Mouse (Mus musculus) hindbrain, embryonic 14.5 days (tissue): ENCODE measurements at regions not wholly inside any gene's neighbourhood (a gene's known extent, or its start where the extent isn't known, plus 50 kb on each side); places are given as distances from the start of the nearest gene placed in this dataset.

Source experiments
- ATAC-seq: fragments of 200-750 bp; cut with Nextera tagmentation; 2 replicates; pipeline ENCODE4 v1.8.0; 2017; ENCODE audit warnings: moderate number of reproducible peaks, mild to moderate bottlenecking, moderate TSS enrichment, moderate library complexity; ENCODE audit not compliant: low FRiP score
- DNase-seq: peaks from one replicate; pipeline ENCODE4 v3.0.0-alpha.2; 2015; ENCODE audit warnings: low spot score
- H3K27ac ChIP-seq: fragments of 300-500 bp; sonication (generic); 2 replicates; pipeline ENCODE4 v1.5.1; 2014; ENCODE audit warnings: mild to moderate bottlenecking, moderate library complexity
- H3K27me3 ChIP-seq: fragments of 300-500 bp; sonication (generic); 2 replicates; pipeline ENCODE4 v1.6.1; 2014; ENCODE audit warnings: mild to moderate bottlenecking, low read length, mixed read lengths; ENCODE audit not compliant: control insufficient read depth, insufficient read depth
- H3K36me3 ChIP-seq: fragments of 300-500 bp; sonication (generic); replicated peaks from 2 replicates; pipeline ENCODE4 v1.6.1; 2014; ENCODE audit not compliant: control insufficient read depth, insufficient read depth
- H3K4me1 ChIP-seq: fragments of 300-500 bp; sonication (generic); replicated peaks from 2 replicates; pipeline ENCODE4 v1.6.1; 2014; ENCODE audit warnings: antibody characterized with exemption, low read length, mixed read lengths; ENCODE audit not compliant: control insufficient read depth, insufficient read depth
- H3K4me2 ChIP-seq: fragments of 300-500 bp; sonication (generic); replicated peaks from 2 replicates; pipeline ENCODE4 v1.6.1; 2014; ENCODE audit warnings: mild to moderate bottlenecking, moderate library complexity
- H3K4me3 ChIP-seq: fragments of 300-500 bp; sonication (generic); replicated peaks from 2 replicates; pipeline ENCODE4 v1.5.1; 2014; ENCODE audit warnings: mild to moderate bottlenecking, low read length
- H3K9ac ChIP-seq: fragments of 300-500 bp; sonication (generic); 2 replicates; pipeline ENCODE4 v1.6.1; 2014
- H3K9me3 ChIP-seq: fragments of 300-500 bp; sonication (generic); 2 replicates; pipeline ENCODE4 v1.6.1; 2016; ENCODE audit warnings: low read length; ENCODE audit not compliant: control insufficient read depth
- WGBS: fragments of 180-500 bp; shearing (Covaris S2); extraction: QIAGEN DNeasy Blood & Tissue Kit; methylation state at CpG from one replicate; pipeline ENCODE4 v1.1.7; 2014; 5-methylcytosine and 5-hydroxymethylcytosine counted together

- Histone ChIP-seq H3K4me3 (no peak overlapping the region), H3K27ac (0 out of 2 replicates have a peak overlapping the region, but pooled peaks have one; percentile 18), H3K4me1 (peaks cover 24% of the 10 kb centered on the region; the same call in 1 of the 2 replicates), H3K4me2 (no peak overlapping the region), H3K9ac (no peak overlapping the region), H3K27me3 (no peaks in the 10 kb centered on the region), H3K36me3 (no peaks in the 10 kb centered on the region), H3K9me3 (no peaks in the 10 kb centered on the region)
- WGBS, result 27% methylated on average over 5 of the region's 5 CpGs
- DNase-seq, result no peak
- ATAC-seq, result peak; percentile 43; the same call in 1 of the 2 replicates
These were observed 333.8 kb upstream of the Zfp507 start for GRCm38 (mm10) chr7:36136571-36136970.

- ATAC-seq (no peak), DNase-seq (no peak)
- WGBS, result 58% methylated on average over 4 of the region's 4 CpGs
- Histone ChIP-seq H3K27ac (no peak overlapping the region), H3K9ac (no peak overlapping the region), H3K4me2 (no peak overlapping the region), H3K4me3 (no peak overlapping the region), H3K27me3 (no peaks in the 10 kb centered on the region), H3K9me3 (no peaks in the 10 kb centered on the region), H3K4me1 (peaks cover 24% of the 10 kb centered on the region; the same call in 1 of the 2 replicates), H3K36me3 (no peaks in the 10 kb centered on the region)
These were observed 331.8 kb upstream of the Zfp507 start for GRCm38 (mm10) chr7:36134557-36134956.

DNA sequence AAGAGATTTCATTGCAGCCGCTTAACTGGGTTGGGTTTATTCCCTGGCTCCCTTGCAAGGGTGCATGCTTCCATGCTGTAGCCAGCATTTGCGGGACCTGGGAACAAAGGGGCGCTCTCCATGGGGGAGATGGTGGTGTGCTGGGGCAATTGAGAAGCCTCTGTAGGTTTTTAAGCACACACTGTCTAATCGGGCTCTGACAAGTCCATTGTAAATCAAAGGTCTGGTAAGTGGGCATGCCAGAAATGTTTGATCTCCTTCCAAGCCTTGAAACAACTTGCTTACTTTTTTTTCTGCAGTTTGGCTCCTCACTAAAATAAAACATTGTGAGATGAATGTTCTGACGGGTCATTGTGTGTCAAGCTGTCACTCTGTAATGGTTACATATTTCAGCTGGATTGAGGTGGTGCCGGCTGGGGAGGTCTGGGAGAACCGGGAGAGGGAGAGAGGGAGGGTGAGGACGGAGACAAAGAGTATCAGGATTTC lies 330.9 kb upstream of the Zfp507 start:
- H3K9me3 ChIP-seq, result no peaks in the 10 kb centered on the region
- no peak overlapping the region for H3K9ac ChIP-seq
- H3K36me3 ChIP-seq, result no peaks in the 10 kb centered on the region
- peak overlapping the region; percentile 43 for H3K27ac ChIP-seq
- H3K4me2 ChIP-seq, result no peak overlapping the region; the same call in 1 of the 2 replicates
- H3K4me3 ChIP-seq, result no peak overlapping the region
- DNase-seq, result peak; percentile 35
- peak; percentile 56; the same call in 1 of the 2 replicates for ATAC-seq
- H3K4me1 ChIP-seq, result peaks cover 24% of the 10 kb centered on the region; the same call in 1 of the 2 replicates
- WGBS, result 6% methylated on average over 8 of the region's 8 CpGs
- H3K27me3 ChIP-seq, result no peaks in the 10 kb centered on the region

DNA sequence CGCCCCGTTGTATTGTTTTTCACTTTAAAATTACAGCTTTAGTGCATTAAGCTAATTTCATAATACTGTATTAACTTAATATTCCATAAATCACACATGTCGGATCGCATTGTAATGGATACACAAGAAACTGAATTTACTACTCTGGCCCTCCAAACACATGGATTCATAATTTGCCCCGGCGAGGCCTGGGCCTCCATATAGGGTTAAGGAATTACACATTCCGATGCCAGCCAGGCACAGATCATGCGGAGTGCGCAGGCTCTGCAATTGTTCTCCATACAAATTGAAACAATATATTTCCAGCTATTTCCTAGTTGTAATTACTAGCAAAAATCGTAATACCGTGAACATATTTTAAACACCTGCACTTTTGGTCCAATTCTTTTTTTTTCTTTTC lies 330.2 kb upstream of the Zfp507 start:
- peaks cover 24% of the 10 kb centered on the region; the same call in 1 of the 2 replicates for H3K4me1 ChIP-seq
- WGBS, result 63% methylated on average over 11 of the region's 11 CpGs
- H3K27ac ChIP-seq, result no peak overlapping the region
- no peaks in the 10 kb centered on the region for H3K27me3 ChIP-seq
- no peak for ATAC-seq
- no peak overlapping the region for H3K4me3 ChIP-seq
- H3K9me3 ChIP-seq, result no peaks in the 10 kb centered on the region
- DNase-seq, result no peak
- no peak overlapping the region for H3K9ac ChIP-seq
- no peak overlapping the region for H3K4me2 ChIP-seq
- no peaks in the 10 kb centered on the region for H3K36me3 ChIP-seq

- Histone ChIP-seq H3K4me2 (no peak overlapping the region), H3K36me3 (no peaks in the 10 kb centered on the region), H3K4me3 (no peak overlapping the region), H3K27ac (no peak overlapping the region), H3K27me3 (no peaks in the 10 kb centered on the region), H3K9ac (no peak overlapping the region), H3K4me1 (peaks cover 24% of the 10 kb centered on the region; the same call in 1 of the 2 replicates), H3K9me3 (no peaks in the 10 kb centered on the region)
- DNase-seq (no peak), ATAC-seq (no peak)
- 39% methylated on average over 1 of the region's 1 CpGs for WGBS
These were observed 329.8 kb upstream of the Zfp507 start for GRCm38 (mm10) chr7:36132569-36132968.

DNA sequence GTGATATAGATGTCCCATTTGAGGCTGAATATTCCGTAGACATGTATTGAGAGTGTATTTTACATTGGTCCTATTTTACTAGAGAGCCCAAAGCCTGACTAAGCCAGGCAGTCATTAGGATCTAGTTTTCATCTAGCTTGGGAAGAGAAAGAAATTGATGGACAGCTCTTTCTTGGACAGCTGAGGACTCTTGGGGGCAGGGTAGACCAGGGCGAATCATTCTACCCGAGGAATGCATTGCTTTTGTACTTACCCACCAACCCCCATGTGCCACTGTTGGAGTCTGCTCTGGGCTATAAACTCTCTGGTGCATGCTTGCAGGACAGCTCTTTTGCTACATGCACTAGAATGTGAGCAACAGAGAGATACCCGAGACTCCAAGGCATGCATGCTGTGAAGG lies 294.3 kb upstream of the Zfp507 start:
- Histone ChIP-seq H3K27ac (no peak overlapping the region), H3K4me2 (no peak overlapping the region), H3K36me3 (no peaks in the 10 kb centered on the region), H3K27me3 (no peaks in the 10 kb centered on the region), H3K9ac (no peak overlapping the region), H3K4me1 (no peaks in the 10 kb centered on the region), H3K9me3 (no peaks in the 10 kb centered on the region), H3K4me3 (no peak overlapping the region)
- WGBS, result 87% methylated on average over 4 of the region's 4 CpGs
- DNase-seq, result no peak
- no peak for ATAC-seq

- H3K4me3 ChIP-seq, result no peak overlapping the region
- DNase-seq (no peak), ATAC-seq (no peak)
- H3K36me3 ChIP-seq, result no peaks in the 10 kb centered on the region
- WGBS, result 76% methylated on average over 20 of the region's 20 CpGs
- H3K9me3 ChIP-seq, result no peaks in the 10 kb centered on the region
- H3K9ac ChIP-seq, result no peak overlapping the region
- H3K4me2 ChIP-seq, result no peak overlapping the region
- no peaks in the 10 kb centered on the region for H3K4me1 ChIP-seq
- H3K27me3 ChIP-seq, result no peaks in the 10 kb centered on the region
- H3K27ac ChIP-seq, result no peak overlapping the region
These were observed 292.7 kb upstream of the Zfp507 start for GRCm38 (mm10) chr7:36095258-36096130.

GRCm38 (mm10) chr7:36091132-36091531 lies 288.3 kb upstream of the Zfp507 start:
- ATAC-seq (no peak), DNase-seq (no peak)
- no peaks in the 10 kb centered on the region for H3K27me3 ChIP-seq
- H3K4me2 ChIP-seq, result no peak overlapping the region
- H3K9me3 ChIP-seq, result no peaks in the 10 kb centered on the region
- no peaks in the 10 kb centered on the region for H3K4me1 ChIP-seq
- no peak overlapping the region for H3K27ac ChIP-seq
- WGBS, result 93% methylated on average over 9 of the region's 9 CpGs
- no peak overlapping the region for H3K4me3 ChIP-seq
- no peak overlapping the region for H3K9ac ChIP-seq
- no peaks in the 10 kb centered on the region for H3K36me3 ChIP-seq

DNA sequence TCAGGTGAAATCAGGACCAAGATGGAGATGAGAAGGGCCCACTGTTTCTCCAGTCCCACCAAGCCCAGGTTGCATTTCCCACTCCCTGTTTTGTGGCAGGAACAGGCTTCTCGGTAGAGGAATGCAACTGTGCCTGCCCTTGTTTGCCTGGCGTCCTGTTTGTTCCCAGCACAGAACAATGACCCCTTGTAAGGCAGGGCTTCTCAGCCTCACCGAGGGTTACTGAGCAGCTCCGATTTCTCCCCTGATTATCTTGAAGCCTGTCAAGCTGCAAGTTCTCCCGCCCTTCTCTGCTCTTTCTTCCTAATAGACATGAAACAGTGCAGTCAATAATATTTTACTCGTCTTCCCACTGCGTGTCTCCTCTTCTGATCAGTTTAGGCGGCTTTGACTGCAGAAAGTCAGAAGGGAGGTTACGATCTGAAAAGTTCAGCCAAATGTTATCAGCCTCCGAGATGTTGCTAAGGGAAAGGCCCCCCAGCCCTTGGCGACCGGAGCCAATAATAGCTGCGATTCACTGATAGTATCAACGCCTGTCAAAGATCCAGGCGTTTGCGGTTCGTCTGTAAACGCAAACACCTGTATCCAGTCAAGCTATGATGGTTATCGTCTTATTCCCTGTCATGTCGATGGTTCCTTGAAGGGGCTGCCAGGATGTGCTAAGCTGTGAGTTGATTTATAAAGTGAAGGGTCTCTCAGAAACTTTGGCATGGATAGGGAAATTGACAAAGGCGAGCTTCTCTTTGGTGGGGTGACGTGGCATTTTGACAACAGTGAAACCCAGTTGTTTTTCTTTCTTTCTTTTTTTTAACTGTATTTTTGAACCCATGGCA lies 287.7 kb upstream of the Zfp507 start:
- Histone ChIP-seq H3K9ac (no peak overlapping the region), H3K36me3 (no peaks in the 10 kb centered on the region), H3K27ac (no peak overlapping the region), H3K9me3 (no peaks in the 10 kb centered on the region), H3K27me3 (no peaks in the 10 kb centered on the region), H3K4me3 (no peak overlapping the region), H3K4me1 (no peaks in the 10 kb centered on the region), H3K4me2 (no peak overlapping the region)
- ATAC-seq (no peak), DNase-seq (no peak)
- 55% methylated on average over 22 of the region's 22 CpGs for WGBS
